Comparison of ENCODE assay signal across 12 mouse cellular contexts in the genomic region with DNA sequence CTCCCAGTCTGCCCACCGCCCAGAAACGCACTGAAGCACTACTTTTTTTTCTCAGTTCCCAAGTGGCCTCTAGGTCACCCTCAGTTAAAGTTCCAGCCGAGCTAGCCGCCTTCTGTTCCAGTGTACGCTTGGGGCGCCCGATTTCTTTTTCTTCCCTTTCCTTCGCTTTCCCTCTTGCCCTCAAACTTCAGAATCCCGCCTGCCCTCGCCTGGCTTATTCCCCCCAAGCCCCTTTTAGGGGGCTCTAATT. TPM values are rescaled to one million over a fixed set of nuclear protein-coding genes. Genes with fewer than 3 reads are reported as not detected.
A peak's percentile ranks its signal among the peaks of the same experiment; 100 is the strongest.
DNase-seq lines count a peak whose midpoint lies in the region; ATAC-seq and TF ChIP-seq lines count a peak whose summit lies in the region.
"Had no signal": no experiment of that assay in that cellular context is flagged by ENCODE, and none has a peak within 500 bp of the region (broad histone marks: within the 10 kb centered on the region; RNA-seq: fewer than 3 reads in every experiment).

No protein-coding gene starts in this region.

- H3K4me2 ChIP-seq in heart, embryonic 12.5 days = peak overlapping the region; percentile 66
- H3K4me2 ChIP-seq in embryonic facial prominence, embryonic 15.5 days (replicated peaks) = peak overlapping the region; percentile 8; the same call in 1 of the 2 replicates
- peak overlapping the region; percentile 89 for H3K4me2 ChIP-seq in kidney, postnatal 0 days (ENCODE audit: low read length)

- peak overlapping the region; percentile 46 for H3K4me3 ChIP-seq in heart, embryonic 12.5 days
- H3K4me3 ChIP-seq in embryonic facial prominence, embryonic 15.5 days (replicated peaks) = peak overlapping the region; percentile 32; the same call in 1 of the 2 replicates
- peak overlapping the region; percentile 59 for H3K4me3 ChIP-seq in kidney, postnatal 0 days (replicated peaks; ENCODE audit: low read depth, low read length)

- under 1% methylated on average over 10 of the region's 10 CpGs for WGBS in heart, embryonic 12.5 days
- WGBS in embryonic facial prominence, embryonic 15.5 days = 3% methylated on average over 10 of the region's 10 CpGs
- WGBS in kidney, postnatal 0 days = 13% methylated on average over 10 of the region's 10 CpGs

- no peak overlapping the region for H3K9ac ChIP-seq in heart, embryonic 12.5 days
- no peak overlapping the region for H3K9ac ChIP-seq in embryonic facial prominence, embryonic 15.5 days
- peak overlapping the region; percentile 76 for H3K9ac ChIP-seq in kidney, postnatal 0 days (ENCODE audit: low read depth, low read length)

- ATAC-seq in heart, embryonic 12.5 days (ENCODE audit: insufficient number of reproducible peaks, low FRiP score) = no peak
- no peak for ATAC-seq in embryonic facial prominence, embryonic 15.5 days (ENCODE audit: insufficient number of reproducible peaks, low FRiP score, low TSS enrichment, low read depth)
- no peak for ATAC-seq in kidney, postnatal 0 days (replicated peaks; ENCODE audit: low FRiP score, low read depth)
- no peak for ATAC-seq in granulocyte monocyte progenitor cell, adult 5-6 weeks (replicated peaks; ENCODE audit: poor library complexity, severe bottlenecking)
- no peak for ATAC-seq in activated CD4-positive, CD25-positive, alpha-beta regulatory T cell, adult 4 months

- no peaks in the 10 kb centered on the region for H3K36me3 ChIP-seq in heart, embryonic 12.5 days
- no peaks in the 10 kb centered on the region for H3K36me3 ChIP-seq in embryonic facial prominence, embryonic 15.5 days
- H3K36me3 ChIP-seq in kidney, postnatal 0 days (ENCODE audit: insufficient read depth, low read length) = 0 out of 2 replicates have a peak, but pooled peaks cover 11% of the 10 kb centered on the region

- no peaks in the 10 kb centered on the region for H3K9me3 ChIP-seq in heart, embryonic 12.5 days (replicated peaks)
- no peaks in the 10 kb centered on the region for H3K9me3 ChIP-seq in embryonic facial prominence, embryonic 15.5 days (replicated peaks)
- no peaks in the 10 kb centered on the region for H3K9me3 ChIP-seq in kidney, postnatal 0 days (replicated peaks; ENCODE audit: low read length)

- no peak for DNase-seq in heart, adult 11 months
- DNase-seq in kidney, postnatal 0 days (ENCODE audit: low spot score) = peak; percentile 83
- peak; percentile 80 for DNase-seq in neural tube, embryonic 10.5 days (ENCODE audit: extremely low spot score, low spot score)
- no peak for DNase-seq in urinary bladder, postnatal 36 days (ENCODE audit: low spot score in 2 of 2)
- DNase-seq: layer of hippocampus, adult 9-11 months had no signal

- peak; percentile 18; the same call in 1 of the 2 replicates for TF ChIP-seq CTCF in kidney, postnatal 0 days (IDR thresholded peaks at IDR 0.05; ENCODE audit: low read depth)

- peaks cover 16% of the 10 kb centered on the region for H3K4me1 ChIP-seq in heart, embryonic 12.5 days (replicated peaks)
- peaks cover 16% of the 10 kb centered on the region for H3K4me1 ChIP-seq in embryonic facial prominence, embryonic 15.5 days
- peaks cover 30% of the 10 kb centered on the region for H3K4me1 ChIP-seq in kidney, postnatal 0 days (replicated peaks; ENCODE audit: insufficient read depth, low read length)

- H3K27me3 ChIP-seq in heart, embryonic 12.5 days (replicated peaks) = peaks cover 96% of the 10 kb centered on the region
- peaks cover 99% of the 10 kb centered on the region for H3K27me3 ChIP-seq in embryonic facial prominence, embryonic 15.5 days
- H3K27me3 ChIP-seq in kidney, postnatal 0 days (ENCODE audit: insufficient read depth, low read length) = no peaks in the 10 kb centered on the region
- H3K27me3 ChIP-seq: CH12.LX had no signal

- no peak overlapping the region for H3K27ac ChIP-seq in heart, embryonic 12.5 days (ENCODE audit: poor library complexity, severe bottlenecking)
- H3K27ac ChIP-seq in embryonic facial prominence, embryonic 15.5 days (replicated peaks) = no peak overlapping the region
- H3K27ac ChIP-seq in kidney, postnatal 0 days = peak overlapping the region; percentile 74

RNA-seq across cellular contexts. Expression of a gene that starts 1.3 kb away (rescaled TPM):
- 0.96 and 1.7 TPM in 2 replicates for polyA plus RNA-seq in heart, embryonic 12.5 days (2016; fragmentation: Nextera tagmentation; extraction: Ambion mirVana)
- polyA plus RNA-seq in embryonic facial prominence, embryonic 15.5 days (2015; fragmentation: Nextera tagmentation; extraction: Ambion mirVana) = 0.17 and 0.39 TPM in 2 replicates
- polyA plus RNA-seq in kidney, postnatal 0 days (2015; fragmentation: Nextera tagmentation; extraction: Ambion mirVana) = 9.7 and 10.4 TPM in 2 replicates
- 2.3 and 2.8 TPM in 2 replicates for total RNA-seq in granulocyte monocyte progenitor cell, adult 5-6 weeks (2014; fragmentation: Nextera tagmentation)
- 0.36 and 0.43 TPM in 2 replicates for total RNA-seq in granulocyte monocyte progenitor cell, adult 5-6 weeks (2017)
- not detected for polyA plus RNA-seq in activated CD4-positive, CD25-positive, alpha-beta regulatory T cell, adult 4 months (2017; shearing (Covaris generic))
- total RNA-seq: neutrophil, adult 5-6 weeks had no signal

RNA-seq across cellular contexts. Expression of a gene that starts 5.5 kb away (rescaled TPM):
- polyA plus RNA-seq in heart, embryonic 12.5 days (2016; fragmentation: Nextera tagmentation; extraction: Ambion mirVana) = not detected in 2 replicates
- not detected in 2 replicates for polyA plus RNA-seq in embryonic facial prominence, embryonic 15.5 days (2015; fragmentation: Nextera tagmentation; extraction: Ambion mirVana)
- 2.8 and 3.0 TPM in 2 replicates for polyA plus RNA-seq in kidney, postnatal 0 days (2015; fragmentation: Nextera tagmentation; extraction: Ambion mirVana)
- 1.3 TPM in 1 of 2 replicates, not detected in the other for total RNA-seq in granulocyte monocyte progenitor cell, adult 5-6 weeks (2014; fragmentation: Nextera tagmentation)
- 0.41 TPM in 1 of 2 replicates, not detected in the other for total RNA-seq in granulocyte monocyte progenitor cell, adult 5-6 weeks (2017)
- polyA plus RNA-seq in activated CD4-positive, CD25-positive, alpha-beta regulatory T cell, adult 4 months (2017; shearing (Covaris generic)) = not detected
- total RNA-seq: neutrophil, adult 5-6 weeks had no signal
- polyA plus RNA-seq: thymus, postnatal 0 days had no signal

RNA-seq across cellular contexts. Expression of a gene that starts 10.1 kb away (rescaled TPM):
- 0.72 and 0.80 TPM in 2 replicates for polyA plus RNA-seq in heart, embryonic 12.5 days (2016; fragmentation: Nextera tagmentation; extraction: Ambion mirVana)
- polyA plus RNA-seq in embryonic facial prominence, embryonic 15.5 days (2015; fragmentation: Nextera tagmentation; extraction: Ambion mirVana) = 0.11 and 0.13 TPM in 2 replicates
- polyA plus RNA-seq in kidney, postnatal 0 days (2015; fragmentation: Nextera tagmentation; extraction: Ambion mirVana) = 4.8 and 6.0 TPM in 2 replicates
- total RNA-seq in granulocyte monocyte progenitor cell, adult 5-6 weeks (2014; fragmentation: Nextera tagmentation) = 1.7 and 3.1 TPM in 2 replicates
- total RNA-seq in granulocyte monocyte progenitor cell, adult 5-6 weeks (2017) = 0.34 TPM in 1 of 2 replicates, not detected in the other
- under 1 TPM in 1 of 2 experiments, not detected in 1; 0.21 TPM for polyA plus RNA-seq in activated CD4-positive, CD25-positive, alpha-beta regulatory T cell, adult 4 months (2017; shearing (Covaris generic))
- total RNA-seq: neutrophil, adult 5-6 weeks had no signal

RNA-seq across cellular contexts. Expression of a gene that starts 10.1 kb away (rescaled TPM):
- polyA plus RNA-seq in heart, embryonic 12.5 days (2016; fragmentation: Nextera tagmentation; extraction: Ambion mirVana) = not detected in 2 replicates
- not detected in 2 replicates for polyA plus RNA-seq in embryonic facial prominence, embryonic 15.5 days (2015; fragmentation: Nextera tagmentation; extraction: Ambion mirVana)
- 0.66 and 2.1 TPM in 2 replicates for polyA plus RNA-seq in kidney, postnatal 0 days (2015; fragmentation: Nextera tagmentation; extraction: Ambion mirVana)
- total RNA-seq in granulocyte monocyte progenitor cell, adult 5-6 weeks (2014; fragmentation: Nextera tagmentation) = not detected in 2 replicates
- not detected in 2 replicates for total RNA-seq in granulocyte monocyte progenitor cell, adult 5-6 weeks (2017)
- polyA plus RNA-seq in activated CD4-positive, CD25-positive, alpha-beta regulatory T cell, adult 4 months (2017; shearing (Covaris generic)) = not detected
- total RNA-seq: CH12.LX; neutrophil, adult 5-6 weeks had no signal
- polyA plus RNA-seq: thymus, postnatal 0 days had no signal

RNA-seq across cellular contexts. Expression of a gene that starts 11.5 kb away (rescaled TPM):
- polyA plus RNA-seq in heart, embryonic 12.5 days (2016; fragmentation: Nextera tagmentation; extraction: Ambion mirVana) = 0.38 and 0.39 TPM in 2 replicates
- 0.17 and 0.29 TPM in 2 replicates for polyA plus RNA-seq in embryonic facial prominence, embryonic 15.5 days (2015; fragmentation: Nextera tagmentation; extraction: Ambion mirVana)
- polyA plus RNA-seq in kidney, postnatal 0 days (2015; fragmentation: Nextera tagmentation; extraction: Ambion mirVana) = 1.6 and 2.2 TPM in 2 replicates
- total RNA-seq in granulocyte monocyte progenitor cell, adult 5-6 weeks (2014; fragmentation: Nextera tagmentation) = 0.15 and 1.5 TPM in 2 replicates
- 0.17 and 0.41 TPM in 2 replicates for total RNA-seq in granulocyte monocyte progenitor cell, adult 5-6 weeks (2017)
- not detected for polyA plus RNA-seq in activated CD4-positive, CD25-positive, alpha-beta regulatory T cell, adult 4 months (2017; shearing (Covaris generic))
- total RNA-seq: CH12.LX; neutrophil, adult 5-6 weeks had no signal

Comparison
In these comparisons a context has a peak if more than half of its experiments do, and no peak if none do; other contexts are left out.
1. H3K4me2 ChIP-seq: peak in every context shown above with its lines; median percentile 89 in kidney, postnatal 0 days; 66 in heart, embryonic 12.5 days; 8 in embryonic facial prominence, embryonic 15.5 days.
2. DNase-seq: peak in kidney, postnatal 0 days (single experiment) and neural tube, embryonic 10.5 days (single experiment); none in heart, adult 11 months (single experiment) and urinary bladder, postnatal 36 days (0 of 2).
3. Peak in every context shown above with its lines, with median percentiles within 50 percentile points of each other: H3K4me3 ChIP-seq.